Mouse (Mus musculus): ENCODE results near the gene Gkap1.

Gkap1 gene

DNA sequence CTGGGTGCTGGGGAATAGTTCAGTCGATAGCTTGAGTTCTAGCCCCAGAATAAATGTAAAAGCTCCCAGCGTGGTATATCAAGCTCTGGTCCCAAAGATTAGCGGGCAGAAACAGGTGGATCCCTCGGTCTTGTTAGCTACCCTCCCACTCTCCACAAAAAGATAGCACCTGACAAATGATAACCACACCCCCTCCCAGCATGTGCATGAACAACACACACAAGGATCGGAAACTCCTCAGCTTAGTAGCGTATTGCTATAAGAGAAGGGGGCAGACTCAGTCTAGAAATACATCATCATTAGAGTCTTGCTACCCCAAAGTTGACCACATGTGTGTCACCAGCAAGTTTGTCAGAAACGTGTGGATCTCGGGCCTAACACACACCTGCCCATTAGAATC is at the start of gene Gkap1:
TSS of gene Gkap1 (minus strand) at position 101 of the 400 bp plus-strand sequence.
- DNase-seq (ENCODE audit: low read depth, low spot score), result no peak

DNA sequence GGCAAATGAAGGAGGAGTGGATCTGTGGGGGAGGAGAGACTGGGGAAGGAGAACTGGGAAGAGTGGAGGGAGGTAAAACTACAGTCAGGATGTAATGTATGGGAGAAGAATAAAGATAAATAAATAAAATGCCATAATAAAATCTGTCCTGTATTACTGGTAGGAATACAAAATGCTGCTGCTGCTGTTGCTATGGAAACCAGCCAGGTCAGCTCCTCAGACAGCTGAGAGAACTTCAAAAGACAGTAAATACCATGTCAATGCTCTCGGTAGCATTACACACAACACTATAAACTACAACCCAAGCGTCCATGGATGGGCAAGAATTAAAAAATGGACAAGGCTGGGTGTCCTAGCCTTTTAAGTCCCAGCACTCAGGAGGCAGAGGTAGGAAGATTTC is 42.3 kb upstream of the Gkap1 start:
- DNase-seq (ENCODE audit: low read depth, low spot score), result no peak

DNA sequence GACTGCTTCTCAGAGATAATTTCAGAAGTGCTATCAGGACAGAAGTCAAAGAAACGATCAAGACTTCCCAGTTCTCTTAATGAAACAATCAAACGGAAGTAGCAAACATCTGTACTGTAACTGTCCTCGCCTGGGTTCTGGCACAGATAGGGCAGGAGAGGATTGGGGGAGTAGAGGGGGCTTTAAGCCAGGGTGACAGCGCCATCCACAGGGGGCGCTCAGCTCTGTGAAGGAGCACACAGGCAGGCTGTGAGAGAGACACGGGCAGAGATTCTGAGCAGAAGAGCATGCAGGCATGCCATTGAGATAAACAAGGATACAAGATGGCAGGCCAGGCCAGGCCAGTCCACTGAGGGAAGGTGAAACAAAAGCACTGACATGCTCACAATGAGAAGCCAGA is 39.5 kb upstream of the Gkap1 start:
- DNase-seq (ENCODE audit: low read depth, low spot score), result no peak

DNA sequence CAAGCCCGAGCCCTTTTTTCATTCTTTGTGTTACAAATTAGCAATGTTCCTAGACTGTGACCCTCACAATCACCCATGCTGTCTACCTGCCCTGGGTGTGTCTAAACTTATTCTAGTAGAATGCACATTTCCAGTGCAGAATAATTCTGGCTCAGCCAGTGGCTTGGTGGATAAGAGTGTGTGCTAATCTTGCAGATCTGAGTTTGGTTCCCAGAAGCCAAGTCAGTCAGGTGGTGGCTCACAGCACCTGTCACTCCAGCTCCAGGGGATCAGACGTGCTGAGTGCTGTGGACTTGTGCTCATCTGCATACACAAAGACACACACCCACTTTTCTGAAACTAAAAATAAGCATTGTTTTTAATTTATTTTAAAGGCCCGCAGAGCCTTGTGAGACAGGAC is 38.3 kb upstream of the Gkap1 start:
- no peak for DNase-seq (ENCODE audit: low read depth, low spot score)

DNA sequence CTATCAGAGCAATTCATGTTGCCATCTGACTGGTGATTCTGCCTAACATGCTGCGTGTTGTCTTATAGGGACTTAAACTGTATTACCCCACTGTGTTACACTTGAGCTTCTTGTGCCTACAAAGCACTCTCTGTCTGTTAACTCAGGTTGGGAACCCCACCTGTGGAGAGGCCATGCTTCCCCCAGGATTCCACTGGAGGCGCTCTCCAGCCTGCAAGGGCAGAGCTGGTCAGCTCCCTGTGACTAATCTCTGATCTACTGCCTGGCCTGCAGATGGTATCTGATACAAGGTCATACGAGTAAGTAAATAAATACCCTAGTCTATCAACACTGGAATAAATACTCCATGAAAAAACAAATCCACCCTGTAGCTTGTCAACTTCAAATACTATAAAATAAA is 35.9 kb upstream of the Gkap1 start:
- no peak for DNase-seq (ENCODE audit: low read depth, low spot score)

DNA sequence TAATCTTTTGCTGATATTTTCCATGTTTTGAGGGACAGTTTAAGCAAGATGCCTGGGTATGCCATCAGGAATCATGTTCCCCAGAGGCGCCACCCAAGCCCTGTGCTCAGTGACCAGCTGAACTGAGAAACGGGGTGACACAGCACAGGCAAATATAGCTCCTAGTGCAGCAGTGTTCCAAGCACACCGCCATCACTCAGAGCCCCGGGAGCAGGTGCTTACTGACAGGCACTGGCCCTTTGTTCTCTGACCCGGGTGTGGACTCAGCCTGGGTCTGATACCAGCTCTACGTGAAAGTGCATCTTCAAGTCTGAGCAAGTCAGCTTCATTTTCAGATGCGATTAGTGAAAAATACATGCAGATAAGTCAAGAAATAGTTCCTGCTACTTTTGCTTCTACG is 34.0 kb upstream of the Gkap1 start:
- no peak for DNase-seq (ENCODE audit: low read depth, low spot score)

DNA sequence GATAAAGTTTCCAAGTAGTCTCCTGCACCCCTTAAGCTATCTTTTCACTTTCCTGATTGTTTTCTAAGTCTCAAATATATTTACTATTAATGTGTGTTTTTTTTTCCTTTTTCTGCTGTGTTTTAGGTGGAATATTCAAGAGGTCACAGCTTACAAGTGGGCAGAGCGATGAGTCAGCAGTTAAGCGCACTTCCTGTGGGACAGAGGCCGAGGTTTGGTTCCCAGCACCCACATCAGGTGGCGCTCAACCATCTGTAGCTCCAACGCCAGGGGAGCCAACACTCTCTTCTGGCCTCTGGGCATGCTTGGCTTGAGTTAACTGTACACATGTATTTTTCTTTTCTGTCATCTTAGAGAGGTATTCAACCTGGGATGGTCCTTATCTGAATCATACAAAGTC is 32.0 kb upstream of the Gkap1 start:
- no peak for DNase-seq (ENCODE audit: low read depth, low spot score)

DNA sequence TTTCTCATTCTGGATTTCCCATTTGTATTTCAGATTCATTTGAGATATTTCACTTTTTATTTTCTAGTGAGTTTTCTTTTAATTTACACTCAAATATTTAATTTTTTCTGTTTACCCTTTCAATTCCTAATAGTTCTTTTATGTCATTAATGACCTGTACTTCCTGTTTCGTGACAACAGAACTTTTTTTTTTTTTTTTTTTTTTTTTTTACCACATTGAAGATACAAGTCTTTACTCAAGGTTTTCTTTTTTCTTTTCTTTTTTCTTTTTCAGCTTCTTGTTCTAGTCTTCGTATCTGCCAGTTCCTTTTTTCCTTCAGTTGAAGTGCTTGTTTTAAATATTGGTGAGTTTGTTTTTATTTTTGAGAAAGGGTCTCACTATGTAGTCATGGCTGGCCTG is 29.7 kb upstream of the Gkap1 start:
- no peak for DNase-seq (ENCODE audit: low read depth, low spot score)

DNA sequence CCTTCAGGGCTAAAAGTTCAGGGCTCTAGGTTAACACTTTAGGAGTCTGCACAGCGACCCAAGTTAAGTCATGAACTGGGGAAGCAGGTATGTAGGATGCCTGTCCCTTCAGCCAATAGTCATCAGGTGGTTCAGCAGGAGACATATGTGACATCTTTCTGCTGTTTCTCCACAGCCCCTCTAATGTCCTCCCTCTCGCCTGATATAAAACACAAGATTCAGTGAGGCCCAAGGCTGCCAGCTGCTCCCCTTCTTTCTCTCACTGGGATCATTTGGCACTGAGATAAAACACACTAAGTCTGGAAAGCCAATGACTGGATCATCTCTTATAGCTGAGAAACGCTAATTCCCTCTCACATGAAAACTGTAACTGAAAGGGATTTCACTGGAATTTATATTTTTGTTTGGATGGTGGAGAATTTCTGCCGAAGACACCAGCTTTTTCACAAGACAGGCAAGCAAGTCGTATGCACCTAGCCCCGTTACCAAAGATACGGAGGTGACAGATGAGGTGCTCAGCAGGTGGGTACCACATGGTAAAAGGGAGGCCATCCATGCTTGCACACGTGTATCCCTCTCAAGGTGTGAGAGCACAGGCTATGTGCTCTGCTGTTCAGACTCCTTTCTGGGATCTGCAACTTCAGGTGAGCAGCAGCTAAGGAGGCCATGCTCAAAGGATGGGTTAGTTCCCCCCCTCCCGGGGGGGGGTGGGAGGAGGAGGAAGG is 27.1 kb upstream of the Gkap1 start:
- no peak for DNase-seq (ENCODE audit: low read depth, low spot score)

DNA sequence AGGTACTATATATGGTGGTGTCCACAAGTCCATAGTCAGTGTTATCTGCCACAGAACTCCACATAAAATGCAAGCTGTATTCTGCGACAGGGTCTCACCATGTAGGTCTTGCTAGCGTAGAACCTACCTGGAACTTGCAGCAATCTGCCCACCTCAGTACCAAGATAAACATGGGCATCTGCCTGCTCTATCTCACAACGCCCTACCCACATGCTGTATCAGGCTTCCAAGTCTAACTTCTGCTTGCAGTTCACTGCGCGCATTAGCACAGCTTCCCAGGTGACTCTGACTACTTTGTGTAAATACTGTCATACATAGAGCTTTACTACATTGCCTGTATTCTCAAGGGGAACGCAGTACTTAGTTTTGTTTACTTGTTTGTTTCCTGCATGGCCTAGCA is 26.5 kb upstream of the Gkap1 start:
- no peak for DNase-seq (ENCODE audit: low read depth, low spot score)

DNA sequence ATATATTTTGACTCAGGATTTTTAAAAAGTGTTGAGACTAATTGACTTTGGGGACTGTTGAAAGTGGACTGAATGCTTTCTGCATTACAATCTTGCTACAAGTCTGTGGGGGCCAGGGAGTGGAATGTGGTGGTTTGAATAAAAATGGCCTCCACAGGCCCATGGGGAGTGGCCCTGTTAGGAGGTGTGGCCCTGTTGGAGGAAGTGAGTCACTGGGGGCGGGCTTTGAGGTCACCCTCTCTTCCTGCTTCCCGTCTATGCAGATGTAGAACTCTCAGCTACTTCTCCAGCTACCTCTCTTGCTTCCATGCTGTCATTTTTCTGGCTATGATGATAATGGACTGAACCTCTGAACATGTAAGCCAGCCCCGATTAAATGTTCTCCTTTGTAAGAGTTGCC is 23.3 kb upstream of the Gkap1 start:
- DNase-seq (ENCODE audit: low read depth, low spot score), result no peak

DNA sequence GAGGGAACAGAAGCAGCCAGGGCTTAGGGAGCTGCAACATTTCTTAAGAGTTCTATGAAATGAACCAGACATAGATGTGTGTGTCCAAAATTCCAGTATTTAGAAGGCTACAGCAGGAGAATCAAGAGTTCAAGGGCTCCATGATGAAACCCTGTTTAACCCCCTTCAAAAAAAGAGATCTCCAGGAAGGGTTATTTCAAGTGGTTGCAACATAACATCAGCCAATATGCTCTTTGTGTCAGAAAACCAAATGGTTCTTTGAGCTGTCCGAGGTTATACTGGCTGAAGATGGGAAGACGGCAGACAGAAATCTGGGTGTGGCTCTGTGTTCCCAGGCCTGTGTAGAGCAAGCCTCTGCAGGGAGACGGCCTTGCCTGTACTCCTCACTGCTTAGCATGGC is 20.1 kb upstream of the Gkap1 start:
- DNase-seq (ENCODE audit: low read depth, low spot score), result no peak

DNA sequence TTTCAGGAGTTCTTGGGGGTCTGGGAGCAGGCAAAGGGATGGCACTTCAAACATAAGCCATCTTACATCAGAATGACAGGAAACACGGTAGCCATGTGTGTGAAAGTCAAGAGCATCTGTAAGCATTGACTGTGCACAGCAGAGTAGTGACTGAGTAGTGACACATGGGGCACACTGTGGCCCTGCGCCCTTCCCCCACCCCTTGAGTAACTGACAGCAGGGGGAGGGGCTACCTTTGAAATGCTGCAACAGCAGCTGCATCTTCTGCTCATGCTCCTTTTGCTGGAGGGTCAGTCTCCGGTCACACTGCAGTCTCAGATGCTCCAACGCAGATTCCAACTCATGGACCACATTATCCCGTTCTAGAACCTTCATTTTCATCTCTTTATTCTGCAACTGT is 17.3 kb upstream of the Gkap1 start:
- no peak for DNase-seq (ENCODE audit: low read depth, low spot score)

DNA sequence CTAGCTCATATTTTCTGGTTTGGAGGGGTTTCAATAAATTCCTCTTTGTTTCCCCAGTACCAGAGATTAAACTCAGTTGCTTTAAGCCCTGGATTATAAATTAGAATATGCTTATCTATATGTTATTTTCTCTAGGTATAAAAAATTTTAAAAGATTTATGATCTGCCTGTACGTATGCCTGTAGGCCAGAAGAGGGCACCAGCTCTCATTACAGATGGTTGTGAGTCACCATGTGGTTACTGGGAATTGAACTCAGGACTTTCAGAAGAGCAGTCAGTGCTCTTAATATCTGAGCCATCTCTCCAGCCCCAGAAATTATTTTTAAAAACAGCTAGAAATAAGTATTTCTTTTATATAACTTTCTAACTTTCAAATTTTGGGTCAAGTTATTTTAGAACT is 13.8 kb upstream of the Gkap1 start:
- DNase-seq (ENCODE audit: low read depth, low spot score), result no peak

DNA sequence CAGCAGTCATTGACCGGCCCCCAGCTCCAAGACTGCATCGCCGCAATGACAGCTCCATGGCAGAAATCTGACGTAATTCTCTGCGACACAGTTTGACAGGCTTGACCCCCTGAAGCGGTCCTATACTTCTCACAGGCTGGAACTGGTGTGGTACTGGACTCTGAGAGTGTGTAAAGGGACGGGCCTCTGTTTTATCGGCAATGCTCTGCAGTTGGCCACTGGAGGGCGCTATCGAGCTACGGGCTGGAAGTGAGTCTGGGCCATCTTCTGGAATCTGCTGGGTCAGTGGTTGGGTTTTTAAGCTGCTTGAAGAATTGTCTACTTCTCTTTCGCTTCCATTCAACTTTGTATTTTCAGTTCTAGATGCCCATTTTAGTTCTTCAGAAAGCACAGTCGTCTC is 12.3 kb upstream of the Gkap1 start:
- DNase-seq (ENCODE audit: low read depth, low spot score), result peak; percentile 73

DNA sequence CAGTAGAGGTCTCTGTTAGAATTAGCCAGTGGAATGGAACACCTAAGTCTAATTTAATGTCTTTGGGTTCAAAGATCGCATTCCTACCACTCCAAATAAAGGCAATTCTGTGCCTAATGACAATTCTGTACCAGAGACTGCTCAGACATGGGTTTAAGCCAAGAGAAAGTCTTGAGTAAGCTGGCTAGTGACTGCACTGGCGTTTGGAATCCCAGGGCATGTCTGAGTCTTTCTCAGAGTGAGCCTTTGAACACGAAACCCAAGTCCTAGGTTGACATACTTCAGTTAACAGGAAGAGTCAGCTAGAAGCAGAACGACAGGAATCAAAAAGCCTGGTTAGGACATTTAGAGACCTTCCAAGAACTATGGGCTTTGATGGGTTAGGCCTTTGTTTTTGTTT is 8.0 kb upstream of the Gkap1 start:
- DNase-seq (ENCODE audit: low read depth, low spot score), result no peak

DNA sequence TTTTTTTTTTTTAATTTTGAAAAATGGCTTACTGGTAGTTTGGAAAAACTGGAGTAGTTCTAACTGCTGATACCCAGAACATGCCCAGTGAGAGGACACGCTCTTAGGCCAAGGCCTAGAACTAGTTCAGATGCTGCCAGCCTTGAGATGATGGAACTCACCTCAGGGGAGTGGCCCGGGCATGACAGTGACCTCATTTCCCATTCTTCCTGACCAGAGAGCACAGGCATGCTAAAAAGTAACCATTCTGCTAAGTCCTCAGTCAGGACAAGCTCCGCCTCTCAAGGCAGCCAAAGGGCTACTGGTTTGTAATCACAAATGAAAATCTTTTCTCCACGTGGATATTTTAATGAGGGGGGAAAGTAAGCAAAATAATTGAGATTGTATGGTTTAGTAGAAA is 6.4 kb upstream of the Gkap1 start:
- DNase-seq (ENCODE audit: low read depth, low spot score), result no peak

DNA sequence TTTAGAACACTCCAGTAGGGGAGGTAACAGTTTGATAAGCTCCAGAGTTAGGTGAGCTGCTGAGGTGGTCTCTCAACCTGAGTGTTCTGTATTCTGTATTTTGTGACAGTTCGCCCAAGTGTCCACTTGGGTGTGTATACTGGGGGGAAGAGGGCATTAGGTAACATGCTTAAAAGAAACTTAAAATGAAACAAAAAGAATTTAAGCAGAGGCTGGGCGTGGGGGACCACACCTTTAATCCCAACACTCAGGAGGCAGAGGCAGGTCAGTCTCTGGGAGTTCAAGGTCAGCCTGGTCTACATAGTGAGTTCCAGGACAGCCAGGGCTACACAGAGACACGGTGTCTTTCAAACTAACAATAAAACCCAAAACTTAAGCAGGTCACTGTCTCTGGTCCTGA is 5.0 kb upstream of the Gkap1 start:
- no peak for DNase-seq (ENCODE audit: low read depth, low spot score)

DNA sequence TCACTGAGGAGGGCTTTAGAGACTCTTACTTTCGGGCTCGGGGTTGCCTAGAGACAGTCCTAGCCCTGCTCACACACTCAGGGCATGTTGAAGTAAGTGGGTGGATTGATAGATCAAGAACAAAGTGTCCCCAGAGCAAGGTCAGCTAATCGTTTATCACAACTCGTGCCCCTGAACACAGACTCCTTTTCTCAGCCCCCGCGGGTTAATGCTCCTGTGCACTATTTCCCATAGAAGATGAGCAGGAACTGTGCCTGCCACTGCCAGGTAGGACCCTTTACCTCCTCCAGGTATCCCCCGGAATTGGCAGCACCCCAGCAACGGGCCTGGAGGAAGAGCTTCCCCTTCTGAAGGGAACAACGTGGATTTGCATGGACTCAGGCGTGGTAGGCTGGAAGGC is 757 bp upstream of the Gkap1 start:
- no peak for DNase-seq (ENCODE audit: low read depth, low spot score)

DNA sequence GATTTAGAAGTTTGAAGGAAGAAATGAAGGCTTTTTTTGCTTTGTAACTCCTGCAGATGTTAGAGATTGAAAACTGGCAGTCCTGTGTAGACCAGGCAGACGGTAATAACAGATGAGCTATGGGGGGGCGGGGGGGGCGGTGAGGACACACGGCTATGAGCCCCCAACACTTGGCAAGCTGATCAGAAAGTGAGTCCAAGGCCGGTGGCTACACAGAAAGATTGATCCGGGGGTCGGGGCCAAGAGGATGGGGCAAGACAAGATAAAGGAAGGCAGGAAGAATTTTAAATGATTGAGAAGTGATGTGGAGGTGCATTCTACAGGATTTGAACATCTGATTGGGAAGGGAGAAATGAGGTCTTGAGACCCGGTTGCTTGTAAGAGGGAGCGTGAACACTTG is 423 bp downstream of the Gkap1 start:
- DNase-seq (ENCODE audit: low read depth, low spot score), result no peak

DNA sequence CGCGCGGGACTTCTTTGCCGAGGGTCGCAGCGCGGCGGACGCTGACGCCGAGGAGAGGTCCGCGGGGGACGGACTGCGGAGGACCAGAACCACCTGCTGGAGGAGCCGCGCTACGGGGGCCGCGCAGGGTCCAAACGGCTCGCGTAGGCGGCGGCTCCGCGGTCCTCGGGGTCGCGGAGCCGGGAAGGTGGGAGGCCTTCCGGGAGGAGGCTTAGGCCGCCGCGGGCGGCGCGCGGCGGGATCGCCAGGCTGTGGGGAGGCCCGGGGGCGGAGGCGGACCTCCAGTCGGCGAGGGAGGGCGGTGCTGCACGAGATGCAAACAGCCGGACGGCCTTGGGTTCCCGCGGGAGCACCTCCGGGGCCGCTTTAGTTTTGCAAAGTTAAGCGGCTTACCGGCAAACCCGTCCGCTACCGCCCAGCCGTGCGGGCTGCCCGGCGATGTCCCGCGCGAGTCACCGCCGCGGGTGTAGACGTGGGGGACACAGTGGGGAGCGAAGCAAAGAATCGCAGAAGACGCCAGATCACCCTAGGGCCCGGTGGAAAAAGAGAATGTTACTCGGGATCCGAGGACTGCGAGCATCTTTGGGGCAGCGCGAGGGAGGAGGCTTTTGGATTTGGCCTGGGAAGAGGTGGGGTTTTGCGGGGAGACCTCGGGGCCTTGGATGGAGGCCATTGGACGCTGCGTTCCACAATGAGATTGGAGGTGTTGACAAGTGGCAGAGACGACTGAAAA is 1.1 kb downstream of the Gkap1 start:
- DNase-seq (ENCODE audit: low read depth, low spot score), result peak; percentile 79

DNA sequence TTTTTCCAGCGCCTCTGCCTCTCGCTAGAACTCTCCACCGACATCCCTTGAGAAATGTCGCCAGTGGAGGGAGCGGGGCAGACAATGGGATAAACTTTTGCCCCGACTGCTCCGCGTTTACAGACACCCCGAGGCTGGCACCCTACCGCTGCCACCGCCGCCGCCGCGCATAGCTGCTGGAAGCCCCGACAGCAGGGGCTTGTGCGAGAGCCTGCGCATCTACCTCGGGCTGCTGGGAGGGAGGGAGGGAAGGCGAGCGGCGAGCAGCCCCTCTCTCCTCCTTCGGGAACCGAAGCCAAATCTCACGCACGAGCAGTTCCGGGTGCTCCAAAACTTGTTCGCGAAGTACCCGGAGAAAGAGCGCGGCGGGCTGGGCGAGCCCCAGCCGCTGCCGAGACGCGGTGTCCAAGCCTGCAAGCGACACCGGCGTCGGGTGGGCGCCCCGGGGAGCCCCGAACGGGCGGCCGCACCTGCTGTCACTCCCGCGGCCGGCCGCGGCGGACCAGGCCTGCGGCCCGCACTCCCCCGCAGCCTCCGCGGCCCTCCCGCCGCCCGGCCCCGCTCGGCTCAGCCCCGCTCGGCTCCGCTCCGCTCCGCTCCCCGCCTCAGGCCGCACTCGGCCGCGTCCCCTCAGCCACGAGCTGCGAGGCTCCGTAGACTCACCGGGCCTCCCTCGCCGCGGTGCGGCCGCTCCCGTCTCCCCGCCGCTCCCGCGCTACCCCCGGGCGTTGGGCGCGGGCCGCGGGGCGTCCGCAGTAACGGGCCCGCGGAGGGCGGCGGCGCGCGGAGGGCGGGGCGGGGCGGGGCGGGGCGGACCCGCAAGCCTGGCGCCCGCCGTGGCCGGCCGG is 1.9 kb downstream of the Gkap1 start:
- peak; percentile 9 for DNase-seq (ENCODE audit: low read depth, low spot score)

DNA sequence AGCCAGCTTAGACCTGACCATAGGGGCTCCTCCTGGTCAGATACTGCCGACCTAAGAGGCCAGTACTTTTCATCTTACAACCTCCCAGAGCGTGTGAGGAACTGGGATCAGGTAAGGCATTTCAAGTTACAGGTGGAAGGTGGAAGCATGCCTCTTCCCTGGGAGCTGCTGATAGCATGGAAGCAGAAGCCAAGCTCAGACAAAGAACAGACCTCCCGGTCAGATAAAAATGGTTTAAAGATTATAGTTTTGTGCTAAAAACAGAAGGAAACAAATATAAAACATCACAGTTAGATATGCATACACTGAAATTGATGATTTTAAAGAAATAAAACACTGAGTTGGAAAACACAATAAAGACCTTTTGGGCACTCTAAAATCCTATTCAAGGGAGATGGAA is 8.6 kb downstream of the Gkap1 start:
- DNase-seq (ENCODE audit: low read depth, low spot score), result no peak

Measured in retina, postnatal 7 days (tissue).